Mouse (Mus musculus) retina, embryonic 14.5 days (tissue): ENCODE measurements at regions not wholly inside any gene's neighbourhood (a gene's known extent, or its start where the extent isn't known, plus 50 kb on each side); places are given as distances from the start of the nearest gene placed in this dataset.
A peak's percentile ranks its signal among the peaks of the same experiment; 100 is the strongest.
"Not testable (repeated sequence)": the region's sequence is repeated elsewhere in the genome, so short reads cannot be mapped to it uniquely, and the experiment has no call there.

Experiments used
- DNase-seq: peaks from one replicate; pipeline ENCODE4 v3.0.0-alpha.2; 2015; ENCODE audit warnings: low spot score

DNA sequence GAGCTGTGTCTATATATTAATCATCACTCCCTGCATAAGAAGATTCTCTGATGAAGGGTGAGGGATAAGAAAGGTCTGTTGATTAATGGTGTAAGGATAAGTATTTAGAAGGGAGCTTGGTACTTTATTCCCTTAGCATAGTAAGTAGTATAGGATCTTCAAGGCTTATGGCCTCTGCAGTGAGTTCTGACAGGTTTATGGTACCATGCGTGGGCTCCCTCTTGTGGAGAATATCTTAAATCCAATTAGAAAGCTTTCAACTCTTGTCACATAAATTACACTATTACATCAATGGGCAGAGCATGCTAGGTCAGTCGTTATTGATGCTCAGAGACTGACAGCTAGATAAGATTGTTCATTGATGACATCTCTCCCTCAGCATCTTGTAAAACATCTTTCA lies 112.7 kb upstream of the Grin3a start:
- DNase-seq: peak; percentile 66

DNA sequence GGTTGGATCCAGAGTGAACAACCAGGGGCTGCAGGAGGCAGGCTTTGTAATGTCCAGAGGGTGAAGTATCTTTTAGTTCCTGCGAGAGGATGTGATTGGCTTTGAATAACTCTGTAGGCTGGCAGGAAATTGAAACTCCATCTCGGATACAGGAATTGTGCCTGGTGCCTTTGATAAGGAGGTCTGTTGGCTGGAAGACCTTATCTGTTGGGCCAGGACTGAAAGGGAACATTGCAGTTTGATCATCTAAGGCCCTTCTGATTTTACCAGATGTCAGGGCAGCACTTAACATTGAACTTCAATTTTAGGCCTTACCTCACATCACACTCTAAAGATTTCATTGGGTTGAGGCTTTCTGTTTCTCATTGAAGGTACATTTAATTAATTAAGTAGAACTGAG lies 111.3 kb upstream of the Grin3a start:
- no peak for DNase-seq

DNA sequence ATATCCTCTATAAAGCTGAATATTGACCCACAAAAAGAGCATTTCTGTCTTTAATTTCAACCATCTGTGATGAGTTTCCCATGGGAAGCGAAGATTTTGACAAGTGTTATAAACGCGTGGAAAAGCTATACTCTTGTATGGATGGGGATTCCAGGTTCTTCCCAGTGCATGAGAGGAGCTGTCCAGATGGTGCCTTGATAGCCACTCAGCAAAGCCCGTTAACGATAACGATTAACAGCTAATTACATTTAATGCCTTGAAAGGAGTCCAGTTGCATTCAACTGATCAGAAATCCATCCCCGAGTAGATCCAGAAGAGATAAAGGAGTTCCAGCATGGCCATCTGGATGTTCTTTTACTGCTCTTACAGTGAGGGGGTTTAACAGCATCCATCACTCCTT lies 100.8 kb upstream of the Grin3a start:
- DNase-seq: peak; percentile 23

DNA sequence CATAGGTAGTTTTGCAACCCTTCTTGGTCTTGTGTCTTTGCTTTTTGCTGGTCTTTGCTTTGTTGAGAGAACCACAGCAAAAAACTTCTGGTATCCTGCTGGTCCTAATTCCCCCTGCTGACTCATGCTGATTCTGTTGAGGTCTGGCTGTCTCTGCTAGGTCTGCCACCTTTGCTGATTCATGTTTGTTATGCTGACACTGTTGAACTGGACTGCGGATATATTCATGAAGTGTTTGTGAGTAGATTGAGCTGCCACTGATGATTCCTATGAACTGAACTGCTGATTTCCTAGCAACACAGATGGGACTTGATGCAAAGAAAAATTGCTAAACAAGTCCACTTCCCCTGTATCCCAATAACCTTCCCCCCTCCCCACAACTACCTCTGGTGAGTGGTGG lies 91.9 kb upstream of the Grin3a start:
- DNase-seq: no peak

DNA sequence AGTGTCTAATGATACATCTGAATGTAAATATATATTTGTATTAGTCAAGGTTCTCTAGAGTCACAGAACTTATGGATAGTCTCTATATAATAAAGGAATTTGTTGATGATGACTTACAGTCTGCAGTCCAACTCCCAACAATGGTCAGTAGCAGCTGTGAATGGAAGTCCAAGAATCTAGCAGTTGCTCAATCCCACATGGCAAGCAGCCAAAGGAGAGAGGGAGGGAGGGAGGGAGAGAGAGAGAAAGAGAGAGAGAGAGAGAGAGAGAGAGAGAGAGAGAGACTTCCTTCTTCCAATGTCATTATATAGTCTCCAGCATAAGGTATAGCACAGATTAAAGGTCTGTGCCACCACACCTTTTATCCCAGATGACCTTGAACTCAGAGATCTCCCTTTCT lies 84.1 kb upstream of the Grin3a start:
- not testable (repeated sequence) for DNase-seq

DNA sequence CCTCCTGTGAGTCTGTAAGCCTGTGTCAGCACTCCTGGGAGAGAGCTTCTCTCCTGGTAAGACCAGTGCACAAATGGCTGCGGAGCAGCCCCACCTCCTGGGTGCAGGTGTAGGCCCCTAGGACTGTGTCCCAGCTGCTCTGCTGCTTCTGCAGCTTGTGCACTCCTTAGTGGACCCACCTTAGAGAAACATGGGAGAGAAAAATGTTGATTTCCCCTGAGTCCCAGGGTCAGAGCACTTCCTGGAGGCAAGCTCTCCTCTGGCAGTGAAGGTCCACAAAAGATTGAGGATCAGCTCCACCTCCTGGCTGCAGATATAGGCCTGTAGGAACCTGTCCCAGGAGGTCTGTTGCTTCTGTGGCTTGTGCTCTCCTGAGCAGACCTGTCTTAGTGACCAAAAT lies 81.5 kb upstream of the Grin3a start:
- no peak for DNase-seq

DNA sequence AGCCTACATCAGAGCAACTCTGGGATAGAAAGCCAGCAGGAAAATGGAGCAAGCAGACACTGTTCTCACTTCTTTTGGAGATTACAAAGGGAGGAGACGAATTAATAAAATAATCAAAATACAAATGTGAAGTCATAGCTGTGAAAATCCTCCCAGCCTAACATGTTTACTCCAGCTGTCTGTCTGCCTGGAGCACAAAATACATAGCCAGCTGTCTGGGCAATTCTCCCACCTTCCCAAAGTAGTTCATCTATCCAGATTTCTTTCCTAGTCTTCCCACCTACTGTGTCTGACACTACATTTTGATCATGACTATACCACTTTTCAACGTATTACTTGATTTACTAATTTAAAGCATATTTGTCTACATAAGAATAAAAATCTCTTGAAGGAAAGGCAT lies 68.7 kb upstream of the Grin3a start:
- no peak for DNase-seq

DNA sequence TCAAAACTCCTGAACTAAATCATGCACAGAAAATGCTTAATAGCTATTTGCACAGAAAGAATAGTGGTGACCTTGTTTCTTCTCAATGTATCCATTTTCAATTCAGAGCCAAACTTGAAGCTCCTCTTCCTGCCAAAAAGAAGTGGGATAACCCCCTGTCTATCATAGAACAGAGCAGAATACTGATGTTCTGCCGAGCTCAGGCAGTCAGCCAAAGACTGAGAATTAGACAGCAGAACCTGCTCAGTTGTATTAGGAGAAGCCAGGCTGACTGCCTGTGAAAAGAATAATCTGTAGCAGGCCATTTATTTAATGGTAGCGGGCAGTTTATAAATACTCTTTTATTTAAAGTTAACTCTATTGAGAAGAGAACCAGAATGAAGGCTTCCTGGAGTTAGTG lies 68.1 kb upstream of the Grin3a start:
- no peak for DNase-seq
